Mouse (Mus musculus) neural tube, embryonic 12.5 days (tissue): ENCODE measurements at regions not wholly inside any gene's neighbourhood (a gene's known extent, or its start where the extent isn't known, plus 50 kb on each side); places are given as distances from the start of the nearest gene placed in this dataset.

Experiments
- ATAC-seq: fragments of 200-750 bp; cut with Nextera tagmentation; 2 replicates; pipeline ENCODE4 v1.8.0; 2017; ENCODE audit warnings: low read depth, mild to moderate bottlenecking, moderate TSS enrichment, moderate library complexity; ENCODE audit not compliant: low FRiP score
- H3K27ac ChIP-seq: fragments of 300-500 bp; sonication (generic); 2 replicates; pipeline ENCODE4 v1.5.1; 2016
- H3K27me3 ChIP-seq: fragments of 300-500 bp; sonication (generic); replicated peaks from 2 replicates; pipeline ENCODE4 v1.6.1; 2016; ENCODE audit warnings: mild to moderate bottlenecking
- H3K36me3 ChIP-seq: fragments of 300-500 bp; sonication (generic); 2 replicates; pipeline ENCODE4 v1.6.1; 2016; ENCODE audit warnings: mild to moderate bottlenecking
- H3K4me1 ChIP-seq: fragments of 300-500 bp; sonication (generic); 2 replicates; pipeline ENCODE4 v1.6.1; 2016
- H3K4me2 ChIP-seq: fragments of 300-500 bp; sonication (generic); replicated peaks from 2 replicates; pipeline ENCODE4 v1.6.1; 2016; ENCODE audit warnings: mild to moderate bottlenecking
- H3K4me3 ChIP-seq: fragments of 300-500 bp; sonication (generic); 2 replicates; pipeline ENCODE4 v1.5.1; 2016
- H3K9ac ChIP-seq: fragments of 300-500 bp; sonication (generic); 2 replicates; pipeline ENCODE4 v1.6.1; 2016; ENCODE audit warnings: mild to moderate bottlenecking
- H3K9me3 ChIP-seq: fragments of 300-500 bp; sonication (generic); 2 replicates; pipeline ENCODE4 v1.6.1; 2016; ENCODE audit warnings: mild to moderate bottlenecking
- WGBS: fragments of 180-500 bp; shearing (Covaris S2); methylation state at CpG from one replicate; pipeline ENCODE4 v1.1.7; 2016; 5-methylcytosine and 5-hydroxymethylcytosine counted together

GRCm38 (mm10) chr3:104318911-104319310 is 98.7 kb upstream of the Magi3 start:
- no peaks in the 10 kb centered on the region for H3K9me3 ChIP-seq
- H3K9ac ChIP-seq: no peak overlapping the region
- H3K27me3 ChIP-seq: no peaks in the 10 kb centered on the region
- no peaks in the 10 kb centered on the region for H3K4me1 ChIP-seq
- H3K27ac ChIP-seq: no peak overlapping the region
- ATAC-seq: no peak
- no peaks in the 10 kb centered on the region for H3K36me3 ChIP-seq
- H3K4me3 ChIP-seq: no peak overlapping the region
- 45% methylated on average over 8 of the region's 8 CpGs for WGBS
- H3K4me2 ChIP-seq: no peak overlapping the region

- Histone ChIP-seq H3K9me3 (no peaks in the 10 kb centered on the region), H3K27me3 (no peaks in the 10 kb centered on the region), H3K27ac (no peak overlapping the region), H3K36me3 (no peaks in the 10 kb centered on the region), H3K4me2 (no peak overlapping the region), H3K9ac (no peak overlapping the region), H3K4me3 (no peak overlapping the region), H3K4me1 (no peaks in the 10 kb centered on the region)
- ATAC-seq: no peak
- WGBS: 83% methylated on average over 4 of the region's 4 CpGs
These were observed 97.4 kb upstream of the Magi3 start for GRCm38 (mm10) chr3:104317528-104317927.

GRCm38 (mm10) chr3:104313063-104313462 is 92.9 kb upstream of the Magi3 start:
- H3K4me2 ChIP-seq: no peak overlapping the region
- H3K36me3 ChIP-seq: no peaks in the 10 kb centered on the region
- no peaks in the 10 kb centered on the region for H3K4me1 ChIP-seq
- WGBS: 76% methylated on average over 4 of the region's 4 CpGs
- H3K27ac ChIP-seq: no peak overlapping the region
- H3K4me3 ChIP-seq: no peak overlapping the region
- no peak for ATAC-seq
- no peaks in the 10 kb centered on the region for H3K9me3 ChIP-seq
- no peak overlapping the region for H3K9ac ChIP-seq
- H3K27me3 ChIP-seq: no peaks in the 10 kb centered on the region

- 86% methylated on average over 1 of the region's 1 CpGs for WGBS
- no peaks in the 10 kb centered on the region for H3K36me3 ChIP-seq
These were observed 86.8 kb upstream of the Magi3 start for GRCm38 (mm10) chr3:104306961-104307360.

GRCm38 (mm10) chr3:104305904-104306563 is 85.9 kb upstream of the Magi3 start:
- Histone ChIP-seq H3K9me3 (no peaks in the 10 kb centered on the region), H3K9ac (no peak overlapping the region), H3K4me3 (no peak overlapping the region), H3K4me1 (no peaks in the 10 kb centered on the region), H3K27me3 (no peaks in the 10 kb centered on the region), H3K36me3 (no peaks in the 10 kb centered on the region), H3K27ac (no peak overlapping the region), H3K4me2 (no peak overlapping the region)
- ATAC-seq: no peak
- 61% methylated on average over 12 of the region's 12 CpGs for WGBS

More at GRCm38 (mm10) chr3:104306961-104307360, 86.8 kb upstream of the Magi3 start:
- H3K27ac ChIP-seq: no peak overlapping the region
- H3K4me1 ChIP-seq: no peaks in the 10 kb centered on the region
- H3K4me3 ChIP-seq: no peak overlapping the region
- no peak overlapping the region for H3K4me2 ChIP-seq
- no peak overlapping the region for H3K9ac ChIP-seq
- no peak for ATAC-seq
- H3K9me3 ChIP-seq: no peaks in the 10 kb centered on the region
- H3K27me3 ChIP-seq: no peaks in the 10 kb centered on the region

GRCm38 (mm10) chr3:104303577-104303976 is 83.4 kb upstream of the Magi3 start:
- no peak for ATAC-seq
- no peak overlapping the region for H3K4me3 ChIP-seq
- no peaks in the 10 kb centered on the region for H3K36me3 ChIP-seq
- H3K9ac ChIP-seq: no peak overlapping the region
- no peak overlapping the region for H3K4me2 ChIP-seq
- no peaks in the 10 kb centered on the region for H3K27me3 ChIP-seq
- no peak overlapping the region for H3K27ac ChIP-seq
- 82% methylated on average over 7 of the region's 7 CpGs for WGBS
- no peaks in the 10 kb centered on the region for H3K4me1 ChIP-seq
- H3K9me3 ChIP-seq: no peaks in the 10 kb centered on the region

- H3K9me3 ChIP-seq: no peaks in the 10 kb centered on the region
- no peak overlapping the region for H3K27ac ChIP-seq
- no peak overlapping the region for H3K9ac ChIP-seq
- H3K4me2 ChIP-seq: no peak overlapping the region
- ATAC-seq: no peak
- no peaks in the 10 kb centered on the region for H3K4me1 ChIP-seq
- no peaks in the 10 kb centered on the region for H3K27me3 ChIP-seq
- no peak overlapping the region for H3K4me3 ChIP-seq
- H3K36me3 ChIP-seq: no peaks in the 10 kb centered on the region
- whole genome bisulfite sequencing: 84% methylated on average over 5 of the region's 5 CpGs
These were observed 80.0 kb upstream of the Magi3 start for GRCm38 (mm10) chr3:104300201-104300600.

GRCm38 (mm10) chr3:104298878-104299277 is 78.7 kb upstream of the Magi3 start:
- no peaks in the 10 kb centered on the region for H3K36me3 ChIP-seq
- no peaks in the 10 kb centered on the region for H3K9me3 ChIP-seq
- no peaks in the 10 kb centered on the region for H3K4me1 ChIP-seq
- H3K4me2 ChIP-seq: no peak overlapping the region
- ATAC-seq: no peak
- 47% methylated on average over 4 of the region's 4 CpGs for WGBS
- H3K27me3 ChIP-seq: no peaks in the 10 kb centered on the region
- no peak overlapping the region for H3K27ac ChIP-seq
- H3K9ac ChIP-seq: no peak overlapping the region
- H3K4me3 ChIP-seq: no peak overlapping the region

- Histone ChIP-seq H3K4me1 (no peaks in the 10 kb centered on the region), H3K9me3 (no peaks in the 10 kb centered on the region), H3K36me3 (no peaks in the 10 kb centered on the region), H3K27ac (no peak overlapping the region), H3K9ac (no peak overlapping the region), H3K4me3 (no peak overlapping the region), H3K27me3 (no peaks in the 10 kb centered on the region), H3K4me2 (no peak overlapping the region)
- WGBS: 90% methylated on average over 2 of the region's 2 CpGs
- no peak for ATAC-seq
These were observed 78.2 kb upstream of the Magi3 start for GRCm38 (mm10) chr3:104298409-104298808.

- 72% methylated on average over 6 of the region's 6 CpGs for WGBS
- Histone ChIP-seq H3K4me2 (no peak overlapping the region), H3K27me3 (no peaks in the 10 kb centered on the region), H3K4me1 (no peaks in the 10 kb centered on the region), H3K9ac (no peak overlapping the region), H3K36me3 (no peaks in the 10 kb centered on the region), H3K9me3 (no peaks in the 10 kb centered on the region), H3K4me3 (no peak overlapping the region), H3K27ac (no peak overlapping the region)
- ATAC-seq: no peak
These were observed 76.9 kb upstream of the Magi3 start for GRCm38 (mm10) chr3:104297112-104297511.

GRCm38 (mm10) chr3:104295856-104296255 is 75.7 kb upstream of the Magi3 start:
- WGBS: 81% methylated on average over 9 of the region's 9 CpGs

GRCm38 (mm10) chr3:104295015-104295719 is 75.0 kb upstream of the Magi3 start:
- Histone ChIP-seq H3K27ac (no peak overlapping the region), H3K4me3 (no peak overlapping the region), H3K9me3 (no peaks in the 10 kb centered on the region), H3K4me2 (no peak overlapping the region), H3K36me3 (no peaks in the 10 kb centered on the region), H3K9ac (no peak overlapping the region), H3K27me3 (no peaks in the 10 kb centered on the region), H3K4me1 (no peaks in the 10 kb centered on the region)
- ATAC-seq: no peak
- 65% methylated on average over 8 of the region's 8 CpGs for WGBS

More at GRCm38 (mm10) chr3:104295856-104296255, 75.7 kb upstream of the Magi3 start:
- Histone ChIP-seq H3K27ac (no peak overlapping the region), H3K4me2 (no peak overlapping the region), H3K36me3 (no peaks in the 10 kb centered on the region), H3K4me1 (no peaks in the 10 kb centered on the region), H3K27me3 (no peaks in the 10 kb centered on the region), H3K9me3 (no peaks in the 10 kb centered on the region), H3K4me3 (no peak overlapping the region), H3K9ac (no peak overlapping the region)
- ATAC-seq: no peak

- no peak overlapping the region for H3K9ac ChIP-seq
- 61% methylated on average over 3 of the region's 3 CpGs for WGBS
- no peak overlapping the region for H3K4me3 ChIP-seq
- H3K4me2 ChIP-seq: no peak overlapping the region
- H3K4me1 ChIP-seq: no peaks in the 10 kb centered on the region
- H3K9me3 ChIP-seq: no peaks in the 10 kb centered on the region
- no peaks in the 10 kb centered on the region for H3K36me3 ChIP-seq
- H3K27ac ChIP-seq: no peak overlapping the region
- no peaks in the 10 kb centered on the region for H3K27me3 ChIP-seq
- no peak for ATAC-seq
These were observed 73.7 kb upstream of the Magi3 start for GRCm38 (mm10) chr3:104293869-104294268.
